Mouse (Mus musculus): Measurements from ENCODE around the gene Gm5485.

DNA sequence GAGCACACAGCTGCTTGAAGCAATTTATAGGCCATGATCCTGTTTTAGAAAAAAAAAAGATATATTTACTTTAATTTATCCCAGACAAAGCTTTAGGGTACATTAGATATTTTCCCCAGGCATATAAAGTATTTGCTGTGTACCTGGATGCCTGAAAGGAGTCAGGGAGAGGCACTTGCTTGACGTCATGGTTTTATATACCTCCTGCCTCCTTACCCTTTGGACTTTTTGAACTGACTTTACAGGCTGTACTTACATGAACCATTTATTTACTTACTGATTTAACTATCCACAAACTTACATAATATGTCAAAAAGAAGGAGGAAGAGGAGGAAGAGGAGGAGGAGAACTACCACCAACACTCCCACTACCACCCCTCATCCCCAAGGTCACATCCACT, at the start of gene Gm5485:
- no peak for TF ChIP-seq POLR2A (IDR thresholded peaks at IDR 0.05; ENCODE audit: extremely low read depth, insufficient read depth, low read length)
- TF ChIP-seq CTCF (IDR thresholded peaks at IDR 0.05; ENCODE audit: low read depth, low read length) = no peak

Measured in liver, adult 2 months (tissue).